Mouse (Mus musculus): Measurements from ENCODE around the gene Mecom. TPM values are rescaled to one million over a fixed set of nuclear protein-coding genes. Genes with fewer than 3 reads are reported as not detected.

Gene Mecom
- polyA plus RNA-seq, 1 experiment: 0.47 TPM

GRCm38 (mm10) chr3:30143440-30143839 lies 404.4 kb downstream of the Mecom start:
- no peak for DNase-seq (ENCODE audit: low read depth in 1 of 2, low spot score in 2 of 2)
- H3K27me3 ChIP-seq (ENCODE audit: control insufficient read depth, insufficient read depth, low read length): no peaks in the 10 kb centered on the region; the same call in 1 of the 2 replicates
- 42% methylated on average over 2 of the region's 2 CpGs for WGBS
- H3K4me3 ChIP-seq (ENCODE audit: extremely low read depth, insufficient read depth, insufficient read length): no peak overlapping the region
- H3K4me1 ChIP-seq (ENCODE audit: control insufficient read depth, insufficient read depth, insufficient read length): no peaks in the 10 kb centered on the region
- H3K36me3 ChIP-seq (ENCODE audit: control insufficient read depth, insufficient read depth, low read length): no peaks in the 10 kb centered on the region
- H3K27ac ChIP-seq (ENCODE audit: insufficient read depth, low read length): no peak overlapping the region
- no peak for TF ChIP-seq POLR2A (IDR thresholded peaks at IDR 0.05; ENCODE audit: low read depth, low read length)
- no peak for TF ChIP-seq CTCF (IDR thresholded peaks at IDR 0.05; ENCODE audit: extremely low read depth, insufficient read depth, insufficient read length, insufficient replicate concordance)

DNA sequence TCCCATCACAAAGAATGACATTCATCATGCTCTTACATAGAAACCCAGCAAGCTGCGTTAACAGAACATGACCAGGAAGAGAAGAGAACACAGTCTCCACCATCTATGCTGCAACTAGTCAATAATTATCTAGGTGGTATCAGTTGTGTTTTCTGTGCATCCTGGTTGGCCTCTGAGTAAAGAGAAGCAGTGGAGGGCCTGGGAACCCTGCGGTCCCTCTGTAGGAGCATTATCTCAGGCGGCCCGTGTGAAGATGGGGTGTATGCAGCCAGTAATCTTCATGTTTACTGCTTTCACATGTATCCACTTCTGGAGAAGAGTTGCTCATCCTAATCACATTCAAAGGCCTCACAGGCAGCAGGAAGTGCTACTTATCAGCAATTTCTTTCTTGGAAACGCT lies 407.5 kb downstream of the Mecom start:
- no peaks in the 10 kb centered on the region; the same call in 1 of the 2 replicates for H3K27me3 ChIP-seq (ENCODE audit: control insufficient read depth, insufficient read depth, low read length)
- no peak overlapping the region for H3K4me3 ChIP-seq (ENCODE audit: extremely low read depth, insufficient read depth, insufficient read length)
- H3K36me3 ChIP-seq (ENCODE audit: control insufficient read depth, insufficient read depth, low read length): no peaks in the 10 kb centered on the region
- no peaks in the 10 kb centered on the region for H3K4me1 ChIP-seq (ENCODE audit: control insufficient read depth, insufficient read depth, insufficient read length)
- no peak overlapping the region for H3K27ac ChIP-seq (ENCODE audit: insufficient read depth, low read length)
- no peak for DNase-seq (ENCODE audit: low read depth in 1 of 2, low spot score in 2 of 2)
- no peak for TF ChIP-seq POLR2A (IDR thresholded peaks at IDR 0.05; ENCODE audit: low read depth, low read length)
- TF ChIP-seq CTCF (IDR thresholded peaks at IDR 0.05; ENCODE audit: extremely low read depth, insufficient read depth, insufficient read length, insufficient replicate concordance): no peak
- WGBS: 83% methylated on average over 5 of the region's 5 CpGs

GRCm38 (mm10) chr3:30139678-30140077 lies 408.1 kb downstream of the Mecom start:
- DNase-seq (ENCODE audit: low read depth in 1 of 2, low spot score in 2 of 2): no peak
- Histone ChIP-seq H3K4me1 (ENCODE audit: control insufficient read depth, insufficient read depth, insufficient read length) (no peaks in the 10 kb centered on the region), H3K4me3 (ENCODE audit: extremely low read depth, insufficient read depth, insufficient read length) (no peak overlapping the region), H3K27ac (ENCODE audit: insufficient read depth, low read length) (no peak overlapping the region), H3K36me3 (ENCODE audit: control insufficient read depth, insufficient read depth, low read length) (no peaks in the 10 kb centered on the region), H3K27me3 (ENCODE audit: control insufficient read depth, insufficient read depth, low read length) (no peaks in the 10 kb centered on the region; the same call in 1 of the 2 replicates)
- no peak for TF ChIP-seq CTCF (IDR thresholded peaks at IDR 0.05; ENCODE audit: extremely low read depth, insufficient read depth, insufficient read length, insufficient replicate concordance)
- 75% methylated on average over 4 of the region's 4 CpGs for WGBS

DNA sequence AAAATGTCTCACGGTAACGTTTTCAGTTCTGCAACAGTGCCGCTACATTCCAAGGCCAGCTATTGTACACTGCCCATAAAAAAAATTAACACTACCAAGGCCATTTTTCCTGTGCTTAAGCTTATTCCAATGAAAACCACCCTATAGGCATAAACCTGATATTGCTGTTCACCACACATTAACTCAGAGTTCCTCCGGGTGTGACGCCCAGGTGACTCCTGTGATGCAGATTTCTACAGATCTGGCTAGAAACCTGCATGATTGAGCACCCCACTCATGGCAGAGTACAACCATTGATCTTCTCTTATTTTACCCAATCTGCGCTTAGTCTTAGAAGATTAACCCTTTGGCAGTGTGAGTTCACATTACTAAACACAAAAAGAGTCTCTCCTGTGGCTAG lies 409.2 kb downstream of the Mecom start:
- H3K4me1 ChIP-seq (ENCODE audit: control insufficient read depth, insufficient read depth, insufficient read length): no peaks in the 10 kb centered on the region
- H3K27ac ChIP-seq (ENCODE audit: insufficient read depth, low read length): no peak overlapping the region
- H3K27me3 ChIP-seq (ENCODE audit: control insufficient read depth, insufficient read depth, low read length): no peaks in the 10 kb centered on the region; the same call in 1 of the 2 replicates
- no peak overlapping the region for H3K4me3 ChIP-seq (ENCODE audit: extremely low read depth, insufficient read depth, insufficient read length)
- no peaks in the 10 kb centered on the region for H3K36me3 ChIP-seq (ENCODE audit: control insufficient read depth, insufficient read depth, low read length)
- no peak for DNase-seq (ENCODE audit: low read depth in 1 of 2, low spot score in 2 of 2)
- TF ChIP-seq POLR2A (IDR thresholded peaks at IDR 0.05; ENCODE audit: low read depth, low read length) (no peak), CTCF (IDR thresholded peaks at IDR 0.05; ENCODE audit: extremely low read depth, insufficient read depth, insufficient read length, insufficient replicate concordance) (no peak)
- 92% methylated on average over 6 of the region's 6 CpGs for WGBS

GRCm38 (mm10) chr3:30135857-30136256 lies 412.0 kb downstream of the Mecom start:
- DNase-seq (ENCODE audit: low read depth in 1 of 2, low spot score in 2 of 2): no peak
- H3K36me3 ChIP-seq (ENCODE audit: control insufficient read depth, insufficient read depth, low read length): no peaks in the 10 kb centered on the region
- H3K4me1 ChIP-seq (ENCODE audit: control insufficient read depth, insufficient read depth, insufficient read length): no peaks in the 10 kb centered on the region
- no peak overlapping the region for H3K4me3 ChIP-seq (ENCODE audit: extremely low read depth, insufficient read depth, insufficient read length)
- H3K27me3 ChIP-seq (ENCODE audit: control insufficient read depth, insufficient read depth, low read length): no peaks in the 10 kb centered on the region
- H3K27ac ChIP-seq (ENCODE audit: insufficient read depth, low read length): no peak overlapping the region
- WGBS: 88% methylated on average over 6 of the region's 6 CpGs
- TF ChIP-seq POLR2A (IDR thresholded peaks at IDR 0.05; ENCODE audit: low read depth, low read length) (no peak), CTCF (IDR thresholded peaks at IDR 0.05; ENCODE audit: extremely low read depth, insufficient read depth, insufficient read length, insufficient replicate concordance) (no peak)

- H3K4me1 ChIP-seq (ENCODE audit: control insufficient read depth, insufficient read depth, insufficient read length): no peaks in the 10 kb centered on the region
- whole genome bisulfite sequencing: 92% methylated on average over 1 of the region's 1 CpGs
- H3K27ac ChIP-seq (ENCODE audit: insufficient read depth, low read length): no peak overlapping the region
- DNase-seq (ENCODE audit: low read depth in 1 of 2, low spot score in 2 of 2): no peak
- TF ChIP-seq CTCF (IDR thresholded peaks at IDR 0.05; ENCODE audit: extremely low read depth, insufficient read depth, insufficient read length, insufficient replicate concordance) (no peak), POLR2A (IDR thresholded peaks at IDR 0.05; ENCODE audit: low read depth, low read length) (no peak)
- H3K4me3 ChIP-seq (ENCODE audit: extremely low read depth, insufficient read depth, insufficient read length): no peak overlapping the region
- no peaks in the 10 kb centered on the region for H3K27me3 ChIP-seq (ENCODE audit: control insufficient read depth, insufficient read depth, low read length)
- no peaks in the 10 kb centered on the region for H3K36me3 ChIP-seq (ENCODE audit: control insufficient read depth, insufficient read depth, low read length)
These were observed 412.7 kb downstream of the Mecom start for GRCm38 (mm10) chr3:30135119-30135518.

DNA sequence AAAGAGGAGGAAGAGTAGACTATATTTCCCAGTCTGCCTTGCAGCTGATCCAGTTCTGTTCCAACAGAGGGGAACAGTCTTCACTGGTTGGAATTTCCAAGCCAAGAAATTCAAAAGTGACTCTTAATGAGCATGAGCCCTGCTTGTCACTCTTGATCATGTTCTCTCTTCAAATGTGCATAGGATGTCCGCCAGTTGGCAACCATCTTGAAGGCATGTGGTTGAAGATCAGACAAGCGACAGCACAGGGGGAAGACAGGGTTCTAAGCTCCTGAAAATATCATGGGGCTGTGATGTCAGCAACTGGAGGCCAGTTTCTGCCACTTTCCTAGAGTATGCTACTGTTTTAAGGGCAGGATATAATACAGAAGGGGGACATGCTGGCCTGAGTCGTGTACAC lies 414.8 kb downstream of the Mecom start:
- WGBS: 86% methylated on average over 3 of the region's 3 CpGs
- H3K27ac ChIP-seq (ENCODE audit: insufficient read depth, low read length): no peak overlapping the region
- H3K4me3 ChIP-seq (ENCODE audit: extremely low read depth, insufficient read depth, insufficient read length): no peak overlapping the region
- no peaks in the 10 kb centered on the region for H3K36me3 ChIP-seq (ENCODE audit: control insufficient read depth, insufficient read depth, low read length)
- H3K27me3 ChIP-seq (ENCODE audit: control insufficient read depth, insufficient read depth, low read length): no peaks in the 10 kb centered on the region
- H3K4me1 ChIP-seq (ENCODE audit: control insufficient read depth, insufficient read depth, insufficient read length): no peaks in the 10 kb centered on the region
- no peak for DNase-seq (ENCODE audit: low read depth in 1 of 2, low spot score in 2 of 2)
- TF ChIP-seq POLR2A (IDR thresholded peaks at IDR 0.05; ENCODE audit: low read depth, low read length) (no peak), CTCF (IDR thresholded peaks at IDR 0.05; ENCODE audit: extremely low read depth, insufficient read depth, insufficient read length, insufficient replicate concordance) (no peak)
